Mouse (Mus musculus) spleen, adult 18-20 months (tissue): ENCODE results near the gene Fkbp14.

Source experiments
- DNase-seq, 2 experiments: peaks; one replicate each; pipeline ENCODE4 v3.0.0; 2022; ENCODE audit warnings: mixed read lengths in 2 of 2

The Fkbp14 gene

GRCm38 (mm10) chr6:54542836-54543235 lies 54.3 kb downstream of the Fkbp14 start:
- DNase-seq: no peak

- no peak for DNase-seq
These were observed 56.7 kb downstream of the Fkbp14 start for GRCm38 (mm10) chr6:54540252-54540887.

GRCm38 (mm10) chr6:54539396-54539795 lies 57.7 kb downstream of the Fkbp14 start:
- DNase-seq: no peak

GRCm38 (mm10) chr6:54538773-54539173 lies 58.3 kb downstream of the Fkbp14 start:
- no peak for DNase-seq

GRCm38 (mm10) chr6:54537053-54537452 lies 60.1 kb downstream of the Fkbp14 start:
- no peak for DNase-seq

- no peak for DNase-seq
These were observed 61.6 kb downstream of the Fkbp14 start for GRCm38 (mm10) chr6:54535485-54535884.

GRCm38 (mm10) chr6:54531048-54531481 lies 66.0 kb downstream of the Fkbp14 start:
- no peak for DNase-seq

GRCm38 (mm10) chr6:54530182-54530581 lies 66.9 kb downstream of the Fkbp14 start:
- DNase-seq: no peak

- no peak for DNase-seq
These were observed 68.4 kb downstream of the Fkbp14 start for GRCm38 (mm10) chr6:54528666-54529065.
